Mouse (Mus musculus): ENCODE results near the gene Ccdc12.

Ccdc12 gene

DNA sequence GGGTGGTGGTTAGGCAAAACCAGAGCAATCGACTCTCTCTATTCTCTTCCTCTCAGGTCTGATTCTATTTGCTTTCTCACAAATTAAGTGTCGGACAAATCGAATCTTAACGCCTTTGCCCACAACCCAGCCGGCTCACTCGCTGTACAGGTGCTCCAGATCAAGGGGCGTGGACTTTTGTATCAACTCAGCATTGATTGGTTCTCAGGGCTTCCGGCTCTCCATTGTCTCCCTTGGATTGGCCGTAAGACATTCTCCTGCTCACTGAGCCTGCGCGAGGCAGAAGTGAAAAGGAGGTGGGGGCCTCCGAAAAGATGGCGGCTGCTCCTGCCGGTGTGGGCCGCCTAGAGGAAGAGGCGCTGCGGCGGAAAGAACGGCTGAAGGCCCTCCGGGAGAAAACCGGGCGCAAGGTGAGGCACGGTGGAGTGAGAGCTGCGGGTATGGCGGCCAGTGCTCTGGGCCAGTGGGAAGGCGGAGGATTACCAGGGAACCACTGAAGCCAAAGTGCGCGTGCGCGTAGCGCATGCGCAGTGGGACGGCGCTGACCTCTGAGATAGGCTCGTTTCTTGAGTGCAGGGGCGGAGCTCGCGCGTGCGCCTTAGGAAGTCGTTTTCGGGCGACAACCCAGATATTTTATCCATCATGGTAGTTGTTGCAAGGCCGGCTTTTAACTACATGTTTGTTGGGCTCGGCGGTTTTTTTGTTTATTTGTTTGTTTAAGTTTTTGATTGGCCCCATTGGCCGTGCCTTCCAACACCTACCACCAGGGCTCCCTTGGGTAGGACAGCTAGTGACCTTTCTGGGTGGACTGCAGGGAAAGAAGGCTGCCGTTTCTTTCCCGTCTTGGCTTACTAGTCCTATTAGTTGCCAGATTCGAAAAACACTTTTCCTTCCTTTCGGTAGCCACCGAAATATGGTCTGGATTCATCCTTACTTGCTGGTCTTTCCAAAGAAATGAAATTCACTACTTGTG is at the start of gene Ccdc12:
Ccdc12 (plus strand) TSS at position 255 of the 973 bp plus-strand sequence.
- DNase-seq = peak; percentile 96 to 97

- no peak for DNase-seq
Observed at GRCm38 (mm10) chr9:110611471-110611870, 44.8 kb upstream of the Ccdc12 start.

GRCm38 (mm10) chr9:110617081-110617480 is 39.2 kb upstream of the Ccdc12 start:
- DNase-seq = peak in 1 of 2 experiments; percentile 15

- DNase-seq = peak; percentile 76 to 81
Observed at GRCm38 (mm10) chr9:110620180-110620579, 36.1 kb upstream of the Ccdc12 start.

DNA sequence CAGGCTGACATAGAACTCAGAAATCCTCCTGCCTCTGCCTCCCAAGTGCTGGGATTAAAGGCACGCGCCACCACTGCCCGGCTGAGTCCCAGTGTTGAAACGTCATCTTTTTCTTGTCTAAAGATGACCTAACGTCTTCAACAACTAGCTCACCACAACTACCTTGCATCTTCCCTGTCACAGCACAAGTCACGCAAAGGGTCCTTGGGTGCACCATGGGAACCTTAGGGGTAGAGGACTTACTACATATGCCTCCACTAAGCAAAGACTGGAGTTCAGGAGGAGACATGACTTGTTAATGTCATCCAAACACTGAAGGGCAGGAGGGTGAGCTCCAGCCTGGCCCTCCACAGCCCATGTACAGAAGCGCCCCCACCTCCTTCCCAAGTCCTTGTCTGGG is 35.6 kb upstream of the Ccdc12 start:
- DNase-seq = no peak

- DNase-seq = peak in 1 of 2 experiments; percentile 3
Observed at GRCm38 (mm10) chr9:110622621-110623219, 33.6 kb upstream of the Ccdc12 start.

DNA sequence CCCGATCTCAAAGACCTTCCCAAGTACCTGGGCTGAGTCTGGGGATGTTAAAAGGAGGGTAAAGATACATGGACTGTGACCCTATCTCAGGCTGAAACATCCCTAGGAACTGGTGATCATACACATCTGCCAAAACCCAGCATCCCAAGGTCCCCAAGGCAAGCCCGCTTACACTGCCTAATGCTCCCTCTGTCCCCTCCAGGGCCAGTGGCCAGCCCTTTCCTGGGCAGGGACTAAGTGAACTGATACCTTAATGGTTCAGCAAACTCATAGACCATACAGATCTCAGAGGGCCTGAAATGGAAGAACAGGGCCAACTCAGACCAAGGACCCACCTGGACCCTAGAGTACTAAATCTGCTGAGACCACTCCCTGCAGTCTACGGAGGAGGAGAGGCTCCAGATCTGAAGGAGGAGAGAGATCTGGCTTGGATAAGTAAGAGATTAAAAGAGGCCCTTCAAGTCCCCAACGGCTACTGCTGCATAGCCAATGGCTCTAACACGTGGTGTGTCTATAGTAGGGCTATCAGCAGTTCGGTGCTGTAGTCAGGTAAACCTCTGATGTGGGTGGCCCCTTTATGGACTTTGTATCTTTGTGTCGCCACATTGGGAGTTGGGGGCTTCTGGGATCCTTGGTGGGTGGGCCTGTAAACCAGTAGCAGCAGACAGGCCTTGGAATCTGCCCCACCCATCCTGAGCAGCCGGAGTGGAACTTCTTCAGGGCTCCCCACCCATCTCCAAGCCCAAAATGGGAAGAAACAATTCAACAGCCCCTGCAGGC is 32.7 kb upstream of the Ccdc12 start:
- DNase-seq = peak in 1 of 2 experiments; percentile 9

- peak; percentile 89 to 93 for DNase-seq
Observed at GRCm38 (mm10) chr9:110624361-110625166, 31.7 kb upstream of the Ccdc12 start, which contains the start of gene Nradd. Nradd (minus strand) TSS chr9:110624452.

GRCm38 (mm10) chr9:110625350-110625908 is 30.9 kb upstream of the Ccdc12 start:
- DNase-seq = no peak

DNA sequence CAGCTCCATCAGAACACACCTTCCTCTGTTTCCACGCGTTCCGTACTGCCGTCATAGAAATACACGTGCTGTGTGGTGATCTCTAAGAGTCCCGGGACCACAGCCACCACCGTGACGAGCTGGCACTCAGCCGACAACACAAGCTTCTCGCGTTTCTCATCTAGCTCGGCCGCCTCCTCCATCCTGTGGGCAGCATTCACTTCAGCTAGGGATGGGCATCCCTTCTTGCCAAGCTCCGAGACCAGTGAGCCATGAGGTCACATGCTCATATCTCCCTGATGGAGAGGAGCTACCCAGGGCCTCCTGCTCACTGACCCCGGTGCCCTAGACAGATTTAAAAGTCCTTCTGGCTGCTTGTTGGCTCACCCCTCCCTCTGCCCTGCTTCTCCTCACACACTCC is 26.1 kb upstream of the Ccdc12 start:
- DNase-seq = no peak

- DNase-seq = peak in 1 of 2 experiments; percentile 38
Observed at GRCm38 (mm10) chr9:110631191-110631590, 25.1 kb upstream of the Ccdc12 start.

DNA sequence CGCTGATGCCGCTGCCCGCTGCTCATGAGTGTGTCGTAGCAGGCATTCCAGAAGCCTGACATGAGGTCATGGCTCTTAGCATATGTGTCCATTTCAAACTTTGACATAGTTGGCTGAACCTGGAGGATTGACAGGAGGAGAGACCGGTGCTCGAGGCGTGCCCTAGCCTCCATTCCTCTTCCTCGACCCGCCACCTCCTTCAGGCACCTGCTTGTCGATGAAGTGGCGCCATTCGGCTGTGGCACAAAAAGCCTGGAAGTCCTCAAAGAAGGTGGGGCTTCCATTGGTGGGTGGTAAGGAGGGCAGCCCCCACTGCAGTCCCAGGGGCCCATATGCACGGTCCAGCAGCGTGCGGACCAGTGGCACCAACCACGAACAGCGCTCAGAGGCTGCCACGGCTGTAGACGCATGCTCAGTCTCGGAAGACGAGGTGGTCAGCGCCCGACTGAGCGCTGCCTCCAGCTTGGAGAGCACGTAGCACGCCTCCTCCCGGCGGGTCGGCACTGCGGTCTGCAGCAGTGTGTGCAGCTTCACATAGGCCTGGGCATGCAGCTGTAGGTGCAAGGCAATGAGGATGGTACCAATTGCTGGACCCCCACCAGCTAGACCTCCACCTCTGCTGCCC is 24.5 kb upstream of the Ccdc12 start:
- no peak for DNase-seq

GRCm38 (mm10) chr9:110632671-110633070 is 23.6 kb upstream of the Ccdc12 start:
- DNase-seq = no peak

DNA sequence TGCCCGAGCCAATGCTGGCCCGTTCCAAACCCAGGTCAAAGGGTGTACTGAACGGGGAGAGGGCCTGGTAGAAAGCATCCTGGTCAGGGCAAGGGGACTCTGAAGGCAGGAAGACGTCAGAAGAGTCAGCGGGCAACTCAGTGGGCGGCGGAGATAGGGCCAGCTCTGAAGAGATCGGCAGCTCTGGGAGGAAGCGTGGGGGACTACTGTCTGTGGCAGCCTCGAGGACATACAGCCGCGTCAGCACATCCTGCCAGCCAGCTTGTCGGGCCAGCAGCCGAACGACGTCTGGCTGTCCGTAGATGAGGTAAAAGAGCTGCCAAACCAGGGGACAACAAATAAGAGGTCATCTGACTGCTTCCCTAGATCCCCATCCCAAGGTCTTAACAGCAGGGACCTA is 22.4 kb upstream of the Ccdc12 start:
- no peak for DNase-seq

DNA sequence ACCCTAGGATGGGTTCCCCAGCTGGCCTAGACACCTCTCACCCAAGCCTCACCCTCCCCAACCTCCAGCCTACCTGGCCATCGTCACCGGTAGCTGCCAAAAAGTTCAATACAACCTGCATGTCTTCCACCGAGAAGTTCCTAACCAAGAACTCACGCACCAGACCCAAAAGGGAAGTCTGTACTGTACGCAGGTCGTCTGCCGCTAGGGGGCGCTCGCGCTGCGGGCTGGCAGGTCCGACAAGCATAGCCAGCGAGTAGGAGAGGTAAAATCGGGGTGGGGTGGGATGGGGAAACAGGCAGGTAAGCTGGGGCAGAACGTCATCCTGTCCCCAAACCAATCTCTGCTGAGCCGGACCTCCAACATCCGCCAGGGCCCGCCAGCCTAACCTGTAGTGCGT is 21.1 kb upstream of the Ccdc12 start:
- peak; percentile 83 to 88 for DNase-seq

- peak in 1 of 2 experiments; percentile 34 for DNase-seq
Observed at GRCm38 (mm10) chr9:110638611-110639021, 17.7 kb upstream of the Ccdc12 start.

- no peak for DNase-seq
Observed at GRCm38 (mm10) chr9:110641006-110641405, 15.3 kb upstream of the Ccdc12 start.

DNA sequence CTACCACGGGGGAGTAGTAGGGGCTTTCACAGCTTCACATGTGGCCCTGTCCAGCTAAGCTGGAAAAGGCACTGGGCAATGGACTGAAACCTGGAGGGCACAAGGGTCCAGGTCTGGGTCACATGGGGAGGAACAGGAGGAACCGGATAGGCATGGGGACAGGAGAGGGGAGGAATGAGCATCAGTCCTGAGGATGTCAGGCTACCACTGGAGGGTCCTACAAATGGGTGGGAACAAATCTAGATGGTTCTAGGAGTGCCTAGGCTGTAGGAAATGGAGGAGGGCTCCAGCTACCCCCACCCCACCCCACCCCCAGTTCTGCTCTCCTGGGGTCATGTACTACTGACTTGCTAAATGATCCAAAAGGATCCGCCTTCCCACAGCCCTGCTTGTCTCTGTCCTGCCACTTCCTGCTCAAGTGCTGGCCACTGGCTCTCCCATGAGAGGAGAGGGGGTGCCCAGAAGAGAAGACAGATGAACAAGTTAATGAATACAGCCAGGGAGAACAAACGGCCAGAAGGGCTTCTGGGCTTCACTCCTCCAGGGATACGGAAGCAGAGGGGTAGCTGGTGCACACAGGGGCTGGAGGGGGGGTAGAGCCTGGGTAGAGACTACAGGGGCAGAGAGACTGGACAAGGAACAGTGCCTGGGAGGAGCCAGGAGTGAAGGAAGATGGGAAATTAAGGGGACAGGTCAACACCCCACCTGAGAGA is 13.3 kb upstream of the Ccdc12 start:
- DNase-seq = no peak

DNA sequence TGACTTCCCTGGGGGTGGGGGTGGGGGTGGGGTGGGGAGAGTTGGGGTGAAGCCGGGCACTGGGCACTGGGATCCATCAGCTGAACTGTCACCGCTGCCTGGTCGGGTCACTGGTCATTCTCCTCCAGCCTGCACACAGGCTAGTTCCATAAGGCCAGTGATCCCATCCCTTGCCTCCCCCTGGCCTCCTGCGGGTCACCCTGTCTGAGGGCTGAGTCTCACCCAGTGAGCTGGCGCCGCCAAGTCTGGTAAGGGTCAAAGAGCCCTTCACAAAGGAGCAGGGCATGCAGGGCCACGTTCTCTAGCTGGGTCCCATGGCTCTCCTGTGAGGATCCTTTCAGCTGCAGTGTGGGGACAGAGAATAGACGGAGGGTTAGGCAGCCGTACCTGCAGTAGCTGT is 12.5 kb upstream of the Ccdc12 start:
- no peak for DNase-seq

GRCm38 (mm10) chr9:110644295-110644694 is 12.0 kb upstream of the Ccdc12 start:
- DNase-seq = no peak

- peak in 1 of 2 experiments; percentile 38 for DNase-seq
Observed at GRCm38 (mm10) chr9:110645219-110645618, 11.1 kb upstream of the Ccdc12 start.

Measured in lung, adult 18-20 months (tissue).